Mouse (Mus musculus): ENCODE measurements around the gene Aven.

GRCm38 (mm10) chr2:112518541-112518940 lies 25.8 kb downstream of the Aven start:
- peak; percentile 61 for TF ChIP-seq CTCF (conservative IDR thresholded peaks at IDR 0.05; ENCODE audit: low read length)
- TF ChIP-seq NANOG (IDR thresholded peaks at IDR 0.05; ENCODE audit: borderline replicate concordance, low read length) = no peak
- no peak for TF ChIP-seq POU5F1 (IDR thresholded peaks at IDR 0.05; ENCODE audit: borderline replicate concordance, low read length)
